Mouse (Mus musculus) layer of hippocampus, postnatal 10 days (tissue): ENCODE data around the gene Zan. TPM values are rescaled to one million over a fixed set of nuclear protein-coding genes. Genes with fewer than 3 reads are reported as not detected.
A peak's percentile ranks its signal among the peaks of the same experiment; 100 is the strongest.

ENCODE experiments used
- DNase-seq, 2 experiments: peaks; one replicate each; pipeline ENCODE4 v3.0.0; 2021; ENCODE audit warnings: low spot score in 2 of 2
- long read RNA-seq: library from polyadenylated mRNA; stranded (forward); transcript quantifications from one replicate; pipeline ENCODE4 v2.0.0, GENCODE M21; 2023
- total RNA-seq, 2 experiments: library from RNA; stranded (reverse); gene quantifications; 2 replicates each; pipeline ENCODE4 v1.2.3; 2021

The Zan gene
- under 1 TPM; 0.36 to 0.43 TPM for total RNA-seq
- long read RNA-seq = 0 reads

GRCm38 (mm10) chr5:137476964-137477363, at the start of gene Zan:
TSS of gene Zan (minus strand) at chr5:137477064.
- DNase-seq = no peak

- DNase-seq = peak; percentile 44 to 60
Observed at GRCm38 (mm10) chr5:137526192-137526936, 49.5 kb upstream of the Zan start.

GRCm38 (mm10) chr5:137525511-137525910, 48.6 kb upstream of the Zan start:
- DNase-seq = no peak

- DNase-seq = no peak
Observed at GRCm38 (mm10) chr5:137524671-137525070, 47.8 kb upstream of the Zan start.

GRCm38 (mm10) chr5:137524251-137524515, 47.3 kb upstream of the Zan start:
- DNase-seq = no peak

- no peak for DNase-seq
Observed at GRCm38 (mm10) chr5:137523396-137524250, 46.8 kb upstream of the Zan start.

DNA sequence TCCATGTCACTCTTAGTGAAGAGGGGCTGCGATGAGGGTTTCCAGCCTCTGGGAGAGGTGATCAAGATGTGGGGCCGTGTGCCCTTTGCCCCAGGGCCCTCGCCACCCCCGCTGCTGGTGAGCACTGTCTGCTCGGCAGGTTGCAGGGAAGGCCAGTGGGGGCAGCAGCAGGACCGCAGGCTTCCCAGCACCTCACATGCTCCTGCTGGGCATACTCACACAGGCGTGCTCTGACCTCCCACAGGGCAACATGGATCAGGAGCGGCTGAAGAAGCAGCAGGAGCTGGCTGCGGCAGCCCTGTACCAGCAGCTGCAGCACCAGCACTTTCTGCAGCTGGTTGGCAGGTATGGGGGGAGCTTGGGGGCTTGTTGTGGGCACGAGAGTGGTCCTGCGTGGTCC, 45.8 kb upstream of the Zan start:
- DNase-seq = no peak

GRCm38 (mm10) chr5:137521861-137522260, 45.0 kb upstream of the Zan start:
- DNase-seq = no peak

DNA sequence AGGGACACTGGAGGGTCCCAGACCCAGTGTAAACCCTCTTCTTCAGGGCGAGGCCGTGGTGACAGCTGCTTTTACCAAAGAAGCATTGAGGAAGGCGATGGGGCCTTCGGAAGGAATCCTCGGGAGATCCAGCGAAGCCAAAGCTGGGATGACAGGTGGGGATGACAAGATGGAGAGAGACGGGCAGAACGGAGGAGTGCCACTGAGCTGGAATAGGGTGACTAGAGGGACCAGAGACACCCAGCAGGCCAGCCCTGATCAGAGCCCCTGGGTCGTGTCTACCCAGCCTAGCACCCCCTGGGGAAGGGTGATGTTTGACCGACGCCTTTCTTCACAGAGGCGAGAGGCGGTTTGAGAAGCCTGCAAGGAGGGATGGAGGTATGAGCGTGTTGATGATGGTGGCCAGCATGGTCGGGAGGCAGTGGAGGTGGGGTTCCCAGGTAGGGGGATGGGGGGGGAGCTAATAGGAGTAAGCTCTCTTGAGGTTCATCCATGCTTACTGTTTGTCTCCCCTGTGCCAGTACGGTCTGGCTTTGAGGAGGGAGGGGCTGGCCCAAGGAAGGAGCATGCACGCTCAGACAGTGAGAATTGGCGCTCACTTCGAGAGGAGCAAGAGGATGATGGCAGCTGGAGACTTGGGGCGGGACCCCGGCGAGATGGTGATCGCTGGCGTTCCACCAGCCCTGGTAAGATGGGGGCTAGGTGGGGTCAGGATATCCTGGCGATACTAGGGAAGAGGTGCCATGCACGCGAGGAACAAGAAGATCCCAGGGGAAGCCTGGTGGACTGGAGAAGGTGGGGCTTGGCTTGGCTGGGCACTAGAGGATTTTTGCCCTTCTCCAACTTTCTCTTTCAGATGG, 43.1 kb upstream of the Zan start:
- no peak for DNase-seq

DNA sequence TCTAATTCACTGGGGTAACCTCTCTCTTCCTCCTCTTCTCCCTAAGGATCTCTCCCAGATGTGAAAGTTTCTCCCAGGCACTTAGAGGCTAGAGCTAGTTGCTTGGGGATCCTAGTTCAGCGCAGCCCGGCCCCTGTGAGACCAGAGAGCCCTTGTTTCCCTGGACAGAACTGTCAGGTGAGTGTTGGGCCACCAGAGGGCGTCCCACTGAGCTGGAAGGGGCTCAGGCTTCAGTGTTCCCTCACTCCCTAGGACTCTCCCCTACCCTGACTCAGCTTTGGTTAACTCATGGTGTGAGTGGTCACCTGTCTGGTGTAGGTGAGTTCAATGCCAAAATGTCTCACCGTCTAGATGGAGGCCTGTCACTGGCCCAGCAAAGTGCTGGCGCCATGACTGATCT, 41.6 kb upstream of the Zan start, which contains the start of gene Gigyf1:
TSS of gene Gigyf1 (plus strand) at position 113 of the 400 bp plus-strand sequence.
- peak; percentile 48 to 50 for DNase-seq

DNA sequence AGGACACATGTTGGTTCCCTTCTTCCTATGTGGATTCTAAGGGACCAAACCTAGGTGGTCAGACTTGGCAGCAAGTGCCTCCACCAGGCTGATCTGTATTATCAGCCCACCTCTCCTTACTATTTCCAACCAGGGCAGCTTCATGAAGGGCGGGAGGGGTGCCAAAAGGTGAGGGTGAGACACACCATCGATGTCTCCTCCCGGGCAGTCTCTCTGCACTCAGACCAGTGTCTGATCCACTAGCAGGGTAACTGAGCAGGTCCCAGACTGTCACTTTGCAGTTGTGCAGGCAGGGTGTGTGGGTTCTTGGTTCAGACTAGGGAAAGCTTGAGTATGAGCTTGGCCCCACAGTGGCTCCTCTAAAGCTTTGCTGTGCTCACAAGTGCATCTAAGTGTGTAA, 37.9 kb upstream of the Zan start:
- DNase-seq = no peak

- no peak for DNase-seq
Observed at GRCm38 (mm10) chr5:137513951-137514721, 37.3 kb upstream of the Zan start.

DNA sequence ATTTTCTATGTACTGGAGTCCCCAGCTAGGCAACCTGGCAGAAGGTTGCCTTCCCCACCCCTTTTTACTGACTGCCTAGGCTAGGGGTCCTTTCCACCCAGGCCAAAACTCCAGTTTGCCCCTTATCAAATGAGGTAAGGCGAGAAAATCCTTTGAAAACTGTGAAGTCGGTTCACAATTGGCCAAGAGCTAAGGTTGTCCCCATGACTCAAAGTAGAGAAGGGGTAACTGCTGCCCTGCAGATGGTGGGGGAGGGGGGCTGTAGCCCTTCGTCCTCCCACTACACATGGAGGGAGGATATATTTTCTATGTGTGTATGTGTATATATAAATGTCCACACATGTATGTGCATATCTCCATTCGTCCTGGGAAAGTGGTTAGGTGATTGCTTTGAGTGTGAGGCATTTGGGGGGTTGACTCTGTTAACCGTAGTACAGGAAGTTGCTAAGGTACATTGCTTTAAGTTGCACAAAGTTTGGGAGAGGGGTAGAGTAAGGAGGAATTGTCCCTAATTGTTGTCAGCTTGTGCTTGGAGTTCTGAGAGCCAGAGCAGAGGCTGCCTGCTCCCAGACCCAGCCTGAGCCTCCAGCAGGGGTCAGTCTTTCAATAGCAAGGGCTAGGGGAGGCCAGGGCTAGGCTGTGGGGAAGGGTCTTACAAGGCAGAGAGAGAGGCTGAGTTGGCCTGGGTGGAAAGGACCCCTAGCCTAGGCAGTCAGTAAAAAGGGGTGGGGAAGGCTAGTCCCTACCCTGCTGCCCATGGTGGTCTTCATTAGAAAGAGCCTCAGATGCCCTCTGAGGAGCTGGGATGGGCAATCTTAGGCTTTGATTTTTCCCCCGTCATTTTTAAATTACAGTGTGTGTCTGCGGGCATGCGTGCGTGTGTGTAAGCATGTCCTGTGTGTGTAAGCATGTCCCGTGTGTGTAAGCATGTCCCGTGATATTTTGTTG, 36.3 kb upstream of the Zan start:
- peak in 1 of 2 experiments; percentile 54 for DNase-seq

DNA sequence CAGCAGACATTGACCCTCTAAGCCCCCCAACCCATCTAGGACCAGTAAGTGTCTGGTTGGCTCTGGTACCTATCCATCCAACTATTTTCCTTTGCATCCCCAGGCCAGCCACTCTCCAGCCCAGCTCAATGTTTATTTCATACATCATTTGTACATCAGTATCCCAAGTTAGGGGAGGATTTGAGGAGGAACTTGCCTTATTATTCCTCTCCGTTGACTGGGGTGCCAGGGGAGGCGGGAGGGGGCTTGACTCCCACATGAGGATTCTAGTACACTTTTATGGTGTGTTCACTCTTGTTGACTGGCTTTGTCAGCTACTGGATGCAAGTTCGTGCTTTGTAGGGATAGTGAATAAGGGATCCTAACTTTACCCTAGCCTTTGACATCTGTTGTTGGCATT, 34.8 kb upstream of the Zan start:
- DNase-seq = peak in 1 of 2 experiments; percentile 12

DNA sequence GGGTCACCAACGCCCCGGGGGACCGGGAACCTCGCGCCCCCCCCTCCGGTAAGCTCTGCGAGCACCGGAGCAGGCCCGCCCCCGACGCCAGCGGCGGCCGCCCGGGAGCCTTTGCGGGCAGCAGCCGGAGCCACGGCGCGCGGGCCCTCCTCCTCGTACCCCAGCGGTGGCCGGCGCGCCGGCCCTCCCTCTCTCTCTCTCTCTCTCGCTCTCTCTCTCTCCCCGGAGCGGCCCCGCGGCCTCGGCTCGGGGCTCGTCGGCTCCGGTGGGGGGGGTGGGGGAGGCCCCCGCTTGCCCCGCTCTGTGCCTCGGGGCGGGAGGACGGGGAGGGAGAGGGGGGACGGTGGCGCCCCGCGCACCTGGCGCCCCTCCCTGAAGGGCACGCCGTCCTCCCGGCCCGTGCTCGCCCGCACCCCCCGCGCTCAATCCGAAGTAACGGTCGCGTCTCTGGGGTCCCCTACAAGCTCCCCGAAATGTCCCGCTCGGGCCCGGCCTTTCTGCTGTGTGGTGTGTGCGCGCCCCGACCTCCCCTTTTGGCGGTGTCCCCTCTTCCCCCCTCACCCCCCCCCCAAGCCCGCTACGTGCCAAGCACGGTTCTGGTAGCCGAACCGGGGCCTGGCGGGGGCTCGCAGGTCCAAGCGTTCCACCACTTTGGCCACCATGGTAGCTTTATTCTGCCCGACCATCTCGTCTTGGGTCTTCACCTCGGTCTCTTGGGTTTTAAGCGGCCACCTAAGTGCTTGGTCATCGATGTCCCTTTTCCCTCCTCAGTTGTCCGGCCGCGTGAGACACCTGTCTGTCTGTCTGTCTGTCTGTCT, 33.9 kb upstream of the Zan start:
- peak; percentile 40 to 47 for DNase-seq

- DNase-seq = peak; percentile 80 to 87
Observed at GRCm38 (mm10) chr5:137510014-137510501, 33.2 kb upstream of the Zan start.

GRCm38 (mm10) chr5:137504041-137504440, 27.2 kb upstream of the Zan start:
- DNase-seq = peak in 1 of 2 experiments; percentile 15

- peak; percentile 83 to 89 for DNase-seq
Observed at GRCm38 (mm10) chr5:137502667-137503110, 25.8 kb upstream of the Zan start.
